Mouse (Mus musculus) ovary, postnatal 10 days (tissue): ENCODE results near the gene Mcam.
"Not testable (repeated sequence)": the region's sequence is repeated elsewhere in the genome, so short reads cannot be mapped to it uniquely, and the experiment has no call there.

Source experiments
- DNase-seq: peaks from one replicate; pipeline ENCODE4 v3.0.0; 2022; ENCODE audit warnings: low spot score

Gene Mcam

DNA sequence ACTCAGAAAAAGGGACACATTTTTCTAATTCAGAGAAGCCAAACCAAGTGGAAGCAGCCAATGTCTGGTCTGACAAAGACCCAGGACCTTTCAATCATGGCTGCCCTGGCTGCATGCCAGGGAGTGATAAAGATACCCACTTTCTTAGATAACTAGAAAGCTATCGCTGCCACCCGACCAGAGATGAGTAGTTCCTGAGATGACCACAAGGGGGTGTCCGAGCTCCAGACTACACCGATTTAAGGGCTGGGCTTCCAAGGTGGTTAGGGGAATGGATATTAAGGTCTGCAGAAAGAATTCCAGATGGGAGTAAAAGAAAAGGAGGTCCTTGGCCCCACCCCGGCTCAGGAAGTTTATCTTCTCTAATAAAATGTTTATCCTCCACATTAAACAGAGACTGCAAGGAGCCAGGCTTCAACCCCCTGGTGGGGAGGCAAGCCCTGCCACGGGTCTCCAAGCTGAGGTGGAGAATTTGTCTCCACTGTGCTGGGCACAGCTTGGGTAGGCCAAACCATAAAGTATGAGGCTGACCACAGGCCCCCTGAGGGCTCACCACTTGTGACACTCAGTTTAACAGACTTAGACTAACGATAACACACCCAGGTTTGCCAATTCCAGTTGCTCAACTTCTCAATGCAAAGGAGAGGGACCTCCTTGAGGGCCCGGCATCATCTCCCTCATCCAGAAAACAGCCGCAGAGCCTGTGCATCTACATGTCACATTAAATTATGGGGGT is 24.7 kb upstream of the Mcam start:
- DNase-seq, result no peak

DNA sequence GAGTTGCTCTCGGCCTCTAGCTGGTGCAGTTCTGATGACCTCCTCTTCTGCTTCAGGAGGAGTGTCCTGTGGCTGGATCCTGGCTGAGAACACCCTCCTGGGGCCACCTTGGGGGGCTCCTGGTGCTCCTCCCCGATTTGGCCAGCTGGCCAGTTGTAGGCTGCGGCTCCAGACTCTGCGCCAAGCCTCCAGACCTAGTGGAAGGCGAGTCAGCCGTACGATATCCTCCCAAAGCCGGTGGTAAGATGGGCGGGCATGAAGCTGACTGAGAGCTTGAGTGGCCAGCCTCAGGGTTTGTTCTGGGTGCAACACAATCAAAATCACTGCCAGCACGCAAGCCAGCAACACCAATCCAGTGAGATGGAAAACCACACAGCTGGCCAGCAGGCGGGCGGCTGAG is 22.4 kb upstream of the Mcam start:
- not testable (repeated sequence) for DNase-seq

DNA sequence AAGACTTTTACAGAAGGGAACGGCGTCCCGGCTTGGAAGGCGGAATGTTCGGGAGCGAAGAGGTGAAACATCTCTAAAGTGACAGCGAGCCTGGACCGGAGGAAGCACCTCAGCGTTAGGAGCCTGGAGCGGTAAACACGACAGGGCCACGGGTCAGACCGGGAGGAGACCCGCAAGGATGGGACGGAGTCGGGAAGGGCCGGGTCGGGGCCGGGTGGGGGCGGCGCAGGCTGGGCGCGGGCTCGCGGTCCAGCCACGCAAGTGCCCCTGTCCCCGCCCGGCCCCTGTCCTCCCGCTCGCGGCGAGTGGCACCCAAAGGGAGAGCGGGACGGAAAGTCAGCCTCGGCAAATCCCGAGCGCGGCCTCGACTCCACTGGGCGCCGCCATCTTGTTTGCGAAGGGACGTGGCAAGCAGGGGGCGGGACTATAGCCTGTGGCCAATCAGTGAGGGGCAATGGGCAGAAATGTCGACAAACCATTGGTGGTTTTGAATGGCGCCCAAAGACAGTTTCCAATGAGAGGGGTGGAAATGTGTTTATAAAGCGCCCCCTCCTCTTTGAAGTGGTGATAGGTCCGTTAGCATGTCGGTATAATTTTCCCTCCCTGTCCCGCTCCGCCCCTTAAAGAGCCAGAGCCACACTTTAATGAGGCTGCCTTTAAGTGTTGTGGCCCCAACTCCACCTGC is 21.0 kb upstream of the Mcam start, which contains the start of the genes Gm49380 and Rnf26:
Gm49380 (minus strand) TSS at position 396 of the 685 bp plus-strand sequence.
Rnf26 (minus strand) TSS at position 413 of the 685 bp plus-strand sequence.
- DNase-seq, result peak; percentile 87

DNA sequence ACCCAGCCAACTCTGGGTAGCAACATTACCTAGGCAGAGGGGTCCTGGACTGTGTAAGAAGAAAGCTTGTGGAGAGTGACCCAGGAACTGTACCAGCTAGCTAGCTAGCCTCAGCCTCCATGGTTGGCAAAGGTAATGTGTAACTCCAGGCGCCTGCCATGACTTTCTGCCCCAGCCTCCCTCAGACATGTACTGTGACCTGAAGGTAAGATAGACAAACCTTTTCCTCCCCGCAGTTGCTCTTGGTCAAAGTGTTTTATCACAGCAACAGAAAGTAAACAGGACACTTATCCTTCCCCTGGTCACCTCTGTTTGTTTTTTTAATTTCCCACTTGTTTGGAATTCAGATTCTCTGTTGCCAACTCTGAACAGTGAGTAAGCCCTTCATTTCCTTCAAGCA is 19.8 kb upstream of the Mcam start:
- DNase-seq, result no peak

DNA sequence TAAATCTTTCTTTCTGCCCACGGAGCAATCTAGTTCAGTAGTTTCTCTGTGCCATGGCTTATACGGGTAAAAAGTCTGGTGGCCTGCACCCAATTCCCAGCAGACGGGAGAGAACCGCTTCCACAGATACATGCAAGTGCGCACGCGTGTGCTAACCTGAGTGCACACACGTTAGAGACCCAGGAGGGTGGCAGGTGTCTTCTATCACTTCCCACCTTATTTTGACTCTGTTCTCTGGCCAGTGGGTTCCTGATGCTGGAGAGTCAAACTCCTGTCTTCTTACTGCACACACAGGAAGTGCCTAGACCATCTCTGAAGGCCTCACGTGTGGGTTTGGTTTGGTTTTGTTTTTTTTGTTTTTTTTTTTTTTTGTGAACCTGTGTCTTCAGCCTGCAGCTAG is 18.7 kb upstream of the Mcam start:
- DNase-seq, result no peak

DNA sequence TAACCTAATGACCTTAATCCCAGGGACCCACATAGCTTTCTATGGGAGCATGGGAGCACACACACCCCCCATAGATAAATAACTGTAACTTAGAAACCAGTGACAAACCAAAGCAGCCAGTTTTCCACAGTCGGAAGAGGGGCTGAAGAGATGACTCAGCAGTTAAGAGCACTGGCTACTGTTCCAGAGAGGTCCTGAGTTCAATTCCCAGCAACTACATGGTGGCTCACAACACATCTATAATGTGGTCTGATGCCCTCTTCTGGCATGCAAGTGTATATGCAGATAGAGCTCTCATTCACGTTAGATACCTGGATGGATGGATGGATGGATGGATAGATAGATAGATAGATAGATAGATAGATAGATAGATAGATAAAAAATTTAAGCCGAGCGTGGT is 18.1 kb upstream of the Mcam start:
- DNase-seq, result no peak

DNA sequence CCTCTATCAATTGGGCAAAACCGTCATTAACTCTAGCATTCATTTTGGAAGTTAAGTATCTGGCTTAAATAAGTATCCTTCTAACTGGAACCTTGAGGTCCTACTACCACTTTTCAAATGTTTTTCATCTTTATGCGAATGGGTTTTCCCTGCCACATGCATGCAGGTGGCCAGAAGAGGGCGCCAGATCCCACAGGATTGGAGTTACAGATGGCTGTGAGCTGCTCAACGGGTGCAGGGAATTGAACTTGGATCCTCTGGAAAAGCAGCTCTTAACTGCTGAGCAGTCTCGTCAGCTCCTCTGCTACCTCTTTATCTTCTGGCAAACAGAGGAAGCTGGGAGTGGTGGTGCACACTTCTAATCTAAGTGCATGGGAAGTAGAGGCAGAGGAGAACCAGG is 15.3 kb upstream of the Mcam start:
- no peak for DNase-seq

DNA sequence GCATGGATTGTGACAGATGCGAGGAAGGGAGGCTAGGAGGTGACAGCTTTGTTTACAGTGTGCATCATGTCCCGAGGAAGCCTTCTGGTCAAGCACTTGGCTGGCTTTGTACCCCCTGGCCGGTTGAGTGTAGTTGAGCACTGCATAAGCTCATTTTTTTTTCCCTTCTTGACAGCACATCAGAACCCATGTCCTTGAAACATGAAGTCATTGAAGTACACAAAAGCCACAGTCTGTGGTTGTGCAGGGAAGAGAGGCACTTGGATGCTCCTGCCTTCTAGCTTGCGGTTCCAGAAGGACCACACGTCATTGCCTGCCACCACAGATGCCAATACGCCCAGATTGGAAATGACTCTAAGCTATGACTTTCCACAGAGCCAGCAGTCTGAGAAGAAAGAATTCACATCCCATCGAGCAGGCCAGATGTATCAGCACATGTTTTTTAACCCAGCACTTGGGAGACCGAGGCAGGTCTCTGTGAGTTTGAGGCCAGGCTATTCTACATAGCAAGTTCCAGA is 14.3 kb upstream of the Mcam start:
- no peak for DNase-seq

DNA sequence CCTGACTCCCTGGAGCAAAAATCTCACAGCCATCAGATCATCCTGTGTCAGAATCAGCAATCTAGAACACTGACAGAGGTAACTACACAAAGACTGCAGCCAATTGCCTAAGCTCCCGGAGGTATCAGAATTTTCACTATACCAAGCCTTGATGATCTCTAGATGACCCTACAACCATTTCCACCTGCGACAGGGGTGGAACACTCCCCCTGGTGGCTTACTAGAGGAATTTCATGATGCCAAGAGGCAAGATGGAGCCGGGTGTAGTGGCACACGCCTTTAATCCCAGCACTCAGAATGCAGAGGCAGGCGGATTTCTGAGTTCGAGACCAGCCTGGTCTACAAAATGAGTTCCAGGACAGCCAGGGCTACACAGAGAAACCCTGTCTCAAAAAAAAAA is 10.0 kb upstream of the Mcam start:
- DNase-seq, result no peak

DNA sequence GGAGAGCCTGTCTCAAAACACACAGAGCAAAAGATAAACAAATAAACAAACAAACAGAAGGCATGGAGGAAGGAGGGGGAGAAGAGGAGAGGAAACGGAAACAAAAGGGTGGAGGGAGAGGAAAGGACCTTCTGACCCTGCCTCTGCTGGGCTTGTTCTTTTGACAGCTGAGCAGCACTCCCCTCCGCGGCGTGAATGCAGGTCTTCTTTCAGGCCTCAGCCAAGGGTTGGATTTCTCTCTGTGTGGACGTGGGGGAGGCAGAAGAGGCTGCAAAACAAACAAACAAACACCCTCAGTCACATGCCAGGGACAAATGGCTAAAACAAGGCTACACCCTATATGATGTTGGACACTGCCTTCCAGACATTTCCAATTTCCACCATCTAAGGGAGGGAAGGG is 9.2 kb upstream of the Mcam start:
- no peak for DNase-seq

DNA sequence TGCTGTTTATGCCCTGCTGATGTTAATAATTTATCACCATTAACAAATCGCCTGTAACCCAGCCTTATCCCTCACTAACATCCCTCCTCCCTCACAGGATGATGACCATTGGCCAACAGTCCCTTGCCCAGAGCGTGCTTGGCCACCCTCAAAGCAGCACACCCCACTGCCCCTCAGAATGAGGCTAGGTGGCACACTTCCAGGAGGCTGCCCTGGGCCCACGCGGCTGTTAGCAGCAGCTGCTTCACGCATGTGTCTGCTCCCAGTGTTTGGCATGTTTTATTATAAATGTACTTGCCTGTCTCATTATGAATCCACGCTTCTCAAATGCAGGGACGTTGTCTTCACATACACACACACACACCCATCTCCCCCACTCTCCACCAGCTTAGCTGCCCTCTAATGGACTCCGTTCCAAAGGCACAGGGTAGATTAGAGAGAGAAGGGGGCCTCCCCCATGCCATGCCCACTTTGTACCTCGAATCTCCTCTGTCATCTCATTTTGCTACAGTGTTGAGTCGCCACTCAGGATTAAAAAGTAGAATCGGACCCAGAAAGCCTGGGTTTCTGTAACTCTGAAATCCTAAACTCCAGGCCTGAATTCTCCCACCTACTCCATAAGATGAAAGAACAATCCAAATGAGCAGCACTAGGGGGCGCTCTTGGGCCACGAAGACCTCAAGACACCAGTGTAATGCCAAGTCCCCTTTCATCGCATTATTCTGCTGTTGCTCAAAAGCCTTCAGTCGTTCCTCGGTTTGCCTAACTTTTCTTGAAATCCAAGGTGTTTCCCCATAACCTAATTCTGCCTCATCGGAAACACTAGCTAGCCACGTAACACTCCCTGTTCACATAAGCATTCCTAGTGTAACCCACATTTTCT is 8.5 kb upstream of the Mcam start:
- peak; percentile 65 for DNase-seq

DNA sequence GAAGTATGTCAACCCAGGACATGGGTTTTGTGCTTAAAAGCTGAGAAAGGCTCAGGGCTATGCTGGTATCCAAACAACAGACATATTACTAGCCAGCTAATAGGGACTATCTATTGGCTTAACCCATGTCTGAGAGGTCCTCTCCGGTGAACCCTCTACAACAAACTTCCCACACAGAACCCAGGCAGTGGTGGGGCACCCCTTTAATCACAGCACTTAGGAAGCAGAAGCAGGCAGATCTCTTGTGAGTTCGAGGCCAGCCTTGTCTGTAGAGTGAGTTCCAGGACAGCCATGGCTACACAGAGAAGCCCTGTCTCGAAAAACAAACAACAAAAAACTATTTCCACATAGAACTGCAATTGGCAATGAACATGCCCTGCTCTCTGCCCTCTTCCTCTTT is 7.5 kb upstream of the Mcam start:
- no peak for DNase-seq

DNA sequence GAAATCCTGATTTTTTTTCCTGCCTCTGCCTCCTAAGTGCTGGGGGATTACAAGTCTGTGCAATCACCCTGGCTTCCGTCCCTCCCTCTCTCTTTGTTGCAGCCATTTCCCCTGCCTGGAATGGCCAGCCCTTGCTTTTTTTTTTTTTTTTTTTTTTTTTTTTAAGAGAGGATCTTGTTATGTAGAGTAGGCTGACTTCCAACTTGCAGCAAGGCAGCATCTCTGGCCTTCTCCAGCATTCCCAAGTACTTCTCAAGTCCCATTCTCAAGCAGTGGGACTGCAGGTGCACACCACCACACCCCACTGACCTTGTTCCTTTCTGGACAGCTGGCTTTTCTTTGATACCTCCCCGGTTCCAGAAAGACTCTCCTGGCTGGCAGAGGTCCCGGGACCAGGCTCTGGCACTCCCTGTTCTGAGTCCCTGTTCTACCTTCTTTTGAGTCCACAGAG is 6.9 kb upstream of the Mcam start:
- DNase-seq, result no peak

DNA sequence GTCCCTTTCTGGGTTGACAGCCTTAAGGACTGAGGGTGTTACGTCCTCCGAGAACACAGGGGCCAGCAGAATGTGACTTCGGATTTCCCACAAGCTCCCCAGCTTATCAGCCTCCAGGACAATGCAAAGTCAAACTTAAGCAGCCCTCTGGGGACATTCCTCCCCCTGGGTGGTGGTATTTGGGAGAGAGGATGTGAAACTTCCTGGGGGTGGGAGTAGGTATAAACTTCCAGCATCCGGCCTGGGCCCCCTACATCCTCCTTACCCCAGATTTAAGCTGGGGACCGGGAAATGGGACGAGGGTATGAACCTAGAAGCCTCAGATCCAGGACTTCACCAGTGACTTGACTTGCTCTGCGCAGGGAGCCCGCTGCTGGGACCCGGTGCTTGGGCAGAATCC is 4.6 kb upstream of the Mcam start:
- no peak for DNase-seq

DNA sequence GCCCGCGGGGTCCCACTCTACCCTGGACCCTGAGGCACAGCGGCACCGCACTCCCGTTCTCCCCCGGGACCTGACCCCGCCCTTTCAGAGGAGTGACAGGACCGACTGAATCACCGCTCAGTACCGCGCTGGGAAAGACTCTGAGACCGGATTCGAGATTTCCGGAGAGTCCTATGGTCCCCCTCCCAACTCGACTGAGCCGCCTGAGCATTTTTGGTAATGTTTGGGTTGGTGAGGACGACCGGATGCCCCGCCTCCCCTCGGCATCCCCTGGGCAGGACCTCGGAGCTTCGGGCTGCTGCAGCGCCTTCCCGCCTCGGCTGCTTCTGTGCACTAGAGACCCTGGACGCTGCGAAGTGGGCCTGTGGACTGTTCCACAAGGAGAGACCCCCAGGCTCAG is 4.2 kb upstream of the Mcam start:
- no peak for DNase-seq

DNA sequence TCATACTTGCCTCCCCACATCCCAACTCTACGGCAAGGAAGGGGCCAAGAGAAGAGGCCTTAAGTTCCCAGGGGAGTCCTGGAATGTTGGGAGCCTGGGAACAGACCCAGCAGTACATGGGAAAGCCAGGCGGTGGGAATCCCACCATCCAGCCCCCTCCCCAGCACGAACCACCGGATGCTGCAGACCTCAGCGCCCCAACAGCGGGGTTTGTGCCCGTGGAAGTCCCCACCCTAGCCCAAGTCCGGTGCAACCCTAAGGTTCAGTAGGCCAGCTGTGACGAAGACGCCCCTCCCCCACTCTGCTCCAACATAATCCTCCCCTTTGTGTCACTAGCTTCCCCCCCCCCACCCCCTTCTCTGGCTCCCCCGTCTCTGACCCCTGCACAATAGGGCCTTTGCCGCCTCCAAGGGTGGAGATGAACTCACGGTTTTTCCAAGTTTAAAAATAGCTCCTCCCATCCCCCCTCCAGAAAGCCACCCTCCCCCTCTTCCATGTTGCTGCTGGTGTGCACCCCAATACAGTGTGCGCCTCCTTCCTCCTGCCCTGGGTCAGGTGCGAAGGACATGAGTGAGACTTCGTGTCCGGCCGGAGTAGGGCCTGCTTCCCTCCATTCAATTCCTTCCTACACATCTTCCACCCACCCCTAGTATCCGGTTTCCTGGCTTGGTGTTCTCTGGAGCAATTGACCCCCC is 3.5 kb upstream of the Mcam start:
- DNase-seq, result no peak

DNA sequence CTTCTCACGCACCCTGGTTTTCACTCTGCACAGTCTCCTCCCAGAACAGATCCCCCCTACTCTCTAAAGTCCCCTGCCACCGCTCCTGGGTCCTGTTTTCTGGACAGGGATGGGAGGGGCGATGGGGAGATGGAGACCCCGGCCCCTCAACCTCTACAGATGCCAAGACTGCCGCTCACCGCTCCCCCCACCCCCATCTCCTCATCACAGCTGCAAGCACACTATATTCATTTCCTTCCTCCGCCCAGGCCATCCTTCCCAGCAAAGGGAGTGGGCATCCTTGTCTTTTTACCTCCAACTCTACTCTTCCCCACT is 3.0 kb upstream of the Mcam start:
- DNase-seq, result no peak

DNA sequence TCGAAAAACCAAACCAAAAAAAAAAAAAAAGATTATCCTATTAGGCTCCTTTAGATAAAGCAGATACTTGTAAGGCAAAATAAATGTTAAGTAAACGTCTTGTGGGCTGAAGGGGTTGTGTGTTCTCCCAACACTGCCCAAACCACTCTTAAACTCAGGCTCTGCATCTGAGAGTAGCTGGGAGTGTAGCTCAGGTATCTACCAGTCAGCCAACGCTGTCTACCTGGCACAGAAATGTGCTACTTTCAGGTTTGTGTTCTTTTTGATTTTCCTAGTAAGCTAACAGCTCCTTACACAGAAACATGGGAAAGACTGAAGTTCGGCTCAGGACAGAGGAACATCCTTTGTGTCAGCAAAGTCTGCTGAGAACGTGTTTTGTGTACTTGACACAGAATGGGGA is 2.1 kb upstream of the Mcam start:
- no peak for DNase-seq

DNA sequence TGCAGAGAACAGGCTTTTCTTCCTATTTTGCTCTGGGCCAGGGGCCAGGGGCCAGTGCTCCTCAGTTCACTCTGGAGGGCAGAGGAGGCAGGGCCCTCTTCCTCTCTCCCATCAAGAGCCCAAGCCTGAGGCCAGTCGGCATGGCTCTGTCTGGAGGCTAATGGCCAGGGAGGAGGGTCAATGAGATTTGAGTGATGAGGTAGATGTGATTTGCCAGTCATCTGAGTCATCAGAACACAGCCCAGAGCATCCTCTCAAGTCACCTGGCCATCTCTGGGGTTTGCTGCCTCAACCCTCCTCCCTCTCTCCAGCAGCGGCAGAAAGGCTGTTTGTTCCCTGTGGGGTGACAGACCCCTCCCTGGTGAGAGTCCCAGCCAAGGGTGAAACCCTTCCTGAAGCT is 982 bp upstream of the Mcam start:
- DNase-seq, result no peak

DNA sequence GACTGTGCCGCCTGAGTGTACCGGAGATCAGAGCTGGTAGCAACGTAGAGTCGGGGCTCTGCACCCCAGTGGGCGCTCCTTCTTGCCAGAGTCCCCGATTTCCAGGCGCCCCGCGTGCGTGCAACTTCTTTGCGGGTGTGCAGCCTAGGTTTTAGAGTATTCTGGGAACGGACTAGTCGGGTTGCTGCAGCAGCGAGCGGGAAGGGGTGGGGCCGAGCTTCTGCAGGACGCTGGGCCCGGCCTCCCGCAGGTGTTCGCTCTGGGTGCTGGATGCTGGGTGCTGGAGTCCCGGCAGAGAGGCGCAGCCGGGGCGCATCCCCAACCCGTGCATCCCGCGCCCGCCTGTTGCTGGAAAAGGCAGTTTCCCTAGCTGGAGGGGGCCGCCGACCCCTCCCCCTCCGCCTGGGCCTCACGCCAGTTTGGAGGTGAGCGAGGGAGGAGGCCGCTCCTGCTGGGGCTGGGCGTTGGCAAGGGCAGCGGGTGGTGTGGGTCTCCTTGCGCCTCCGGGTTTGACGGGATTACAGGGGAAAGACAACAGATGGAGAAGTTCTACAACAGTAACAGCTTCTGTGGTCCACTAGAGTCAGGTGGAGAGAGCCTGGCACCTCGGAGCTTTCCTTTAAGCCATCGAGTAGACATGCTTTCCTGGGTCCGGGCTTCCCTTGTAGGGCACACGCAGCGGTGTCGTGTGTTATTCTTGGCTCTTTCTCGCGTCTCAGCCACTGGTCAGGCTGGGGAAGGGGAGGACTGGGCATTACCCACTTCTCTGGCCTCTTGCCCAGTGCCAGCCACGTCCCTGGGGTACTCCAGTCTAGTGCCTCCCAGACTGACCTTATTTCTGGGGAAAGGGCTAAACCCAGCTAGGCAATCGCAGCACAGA is 822 bp downstream of the Mcam start:
- no peak for DNase-seq
